Mouse (Mus musculus) lung, embryonic 16.5 days (tissue): ENCODE results near the gene Ssh3. TPM values are rescaled to one million over a fixed set of nuclear protein-coding genes. Genes with fewer than 3 reads are reported as not detected.

ENCODE experiments used
- ATAC-seq: fragments of 200-750 bp; cut with Nextera tagmentation; 2 replicates; pipeline ENCODE4 v1.8.0; 2017; ENCODE audit warnings: low read depth, mild to moderate bottlenecking, moderate library complexity
- H3K27ac ChIP-seq: fragments of 300-500 bp; sonication (generic); 2 replicates; pipeline ENCODE4 v1.5.1; 2014; ENCODE audit warnings: mild to moderate bottlenecking, control low read depth, low read length
- H3K27me3 ChIP-seq: fragments of 300-500 bp; sonication (generic); 2 replicates; pipeline ENCODE4 v1.6.1; 2014; ENCODE audit warnings: low read depth, low read length, mixed read lengths; ENCODE audit not compliant: control insufficient read depth, insufficient read depth
- H3K36me3 ChIP-seq: fragments of 300-500 bp; sonication (generic); 2 replicates; pipeline ENCODE4 v1.6.1; 2014; ENCODE audit warnings: low read length; ENCODE audit not compliant: control insufficient read depth, insufficient read depth
- H3K4me1 ChIP-seq: fragments of 300-500 bp; sonication (generic); replicated peaks from 2 replicates; pipeline ENCODE4 v1.6.1; 2014; ENCODE audit warnings: low read length, mixed read lengths; ENCODE audit not compliant: control insufficient read depth, insufficient read depth
- H3K4me2 ChIP-seq: fragments of 300-500 bp; sonication (generic); 2 replicates; pipeline ENCODE4 v1.6.1; 2014; ENCODE audit warnings: low read depth, low read length, control low read depth
- H3K4me3 ChIP-seq: fragments of 300-500 bp; sonication (generic); 2 replicates; pipeline ENCODE4 v1.5.1; 2014; ENCODE audit warnings: mild to moderate bottlenecking, low read length, control low read depth
- H3K9ac ChIP-seq: fragments of 300-500 bp; sonication (generic); 2 replicates; pipeline ENCODE4 v1.6.1; 2014; ENCODE audit warnings: low read length, control low read depth
- H3K9me3 ChIP-seq: fragments of 300-500 bp; sonication (generic); 2 replicates; pipeline ENCODE4 v1.6.1; 2016; ENCODE audit warnings: low read length; ENCODE audit not compliant: control insufficient read depth
- WGBS: fragments of 180-500 bp; shearing (Covaris S2); extraction: QIAGEN DNeasy Blood & Tissue Kit; methylation state at CpG from one replicate; pipeline ENCODE4 v1.1.7; 2014; 5-methylcytosine and 5-hydroxymethylcytosine counted together
- polyA plus RNA-seq: library from polyadenylated mRNA; unstranded; fragments of >200 nt; fragmentation: Nextera tagmentation; extraction: Ambion mirVana; gene quantifications from 2 replicates; pipeline ENCODE4 v1.2.1, GENCODE M21; 2015

Gene Ssh3
- polyA plus RNA-seq, 1 experiment from 2014 or later = 21.5 TPM

DNA sequence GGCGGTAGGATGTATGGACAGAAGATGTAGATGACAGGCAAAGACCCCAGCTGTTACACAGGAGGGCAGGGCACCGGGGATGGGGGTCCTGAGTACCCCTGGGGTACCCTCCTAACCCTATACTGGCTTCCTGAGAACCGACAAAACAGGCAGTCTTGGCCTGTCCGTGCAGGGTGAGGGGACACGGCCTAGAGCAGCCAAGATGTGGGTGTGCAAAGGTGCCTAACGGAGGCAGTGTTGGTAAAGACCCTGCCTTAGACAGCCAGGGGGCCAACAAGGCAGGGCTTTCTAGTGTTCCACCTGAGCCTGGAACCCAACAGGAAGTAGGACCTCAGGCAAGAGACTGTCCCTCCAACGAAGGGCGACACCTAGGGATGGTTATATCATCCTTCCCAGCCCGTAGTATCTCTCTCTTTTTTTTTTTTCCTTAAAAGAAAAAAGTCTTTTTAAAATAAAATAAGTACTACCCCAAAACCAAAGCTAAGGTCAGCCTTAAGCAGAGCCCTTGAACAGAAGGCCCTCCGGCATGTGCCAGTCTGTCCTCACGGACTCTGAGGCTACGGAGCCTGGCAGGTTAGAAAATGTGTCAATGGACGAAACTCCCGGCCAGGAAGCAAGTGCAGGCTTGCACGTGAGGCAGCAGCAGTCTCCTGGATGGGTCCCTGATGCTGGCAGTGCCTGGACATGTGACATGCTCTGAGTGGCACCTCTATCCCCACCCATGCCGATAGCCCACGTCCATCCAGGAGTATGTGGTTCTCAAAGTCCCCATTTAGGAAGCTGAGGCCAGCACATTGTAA lies 29.5 kb upstream of the Ssh3 start:
- Histone ChIP-seq H3K9me3 (no peaks in the 10 kb centered on the region), H3K4me3 (no peak overlapping the region), H3K27me3 (no peaks in the 10 kb centered on the region), H3K9ac (no peak overlapping the region), H3K27ac (no peak overlapping the region), H3K4me2 (no peak overlapping the region), H3K36me3 (no peaks in the 10 kb centered on the region), H3K4me1 (peaks cover 35% of the 10 kb centered on the region)
- WGBS = 86% methylated on average over 17 of the region's 17 CpGs
- no peak for ATAC-seq

DNA sequence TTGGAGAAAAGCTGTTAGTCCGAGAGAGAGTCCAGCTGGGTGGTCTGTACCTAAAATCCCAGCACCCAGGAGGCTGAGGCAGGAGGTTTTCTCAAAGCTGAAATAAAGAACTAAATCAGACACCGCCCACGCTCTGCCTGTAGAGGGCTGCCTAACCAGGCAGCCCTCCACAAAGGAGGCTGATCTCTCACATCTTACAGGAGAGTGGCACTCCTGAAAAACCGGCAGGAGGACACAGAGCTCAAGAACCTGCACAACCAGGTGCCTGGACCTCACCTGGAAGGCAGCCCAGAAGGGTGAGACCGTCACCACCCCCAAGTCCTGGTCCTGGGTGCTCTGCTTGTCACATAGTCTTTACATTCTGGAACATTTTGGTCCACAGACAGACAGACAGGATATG lies 28.9 kb upstream of the Ssh3 start:
- no peak overlapping the region for H3K9ac ChIP-seq
- H3K4me1 ChIP-seq = peaks cover 28% of the 10 kb centered on the region
- no peaks in the 10 kb centered on the region for H3K27me3 ChIP-seq
- no peaks in the 10 kb centered on the region for H3K9me3 ChIP-seq
- H3K36me3 ChIP-seq = no peaks in the 10 kb centered on the region
- no peak overlapping the region for H3K27ac ChIP-seq
- no peak; the same call in 1 of the 2 replicates for ATAC-seq
- no peak overlapping the region for H3K4me2 ChIP-seq
- no peak overlapping the region for H3K4me3 ChIP-seq
- WGBS = 74% methylated on average over 5 of the region's 5 CpGs

DNA sequence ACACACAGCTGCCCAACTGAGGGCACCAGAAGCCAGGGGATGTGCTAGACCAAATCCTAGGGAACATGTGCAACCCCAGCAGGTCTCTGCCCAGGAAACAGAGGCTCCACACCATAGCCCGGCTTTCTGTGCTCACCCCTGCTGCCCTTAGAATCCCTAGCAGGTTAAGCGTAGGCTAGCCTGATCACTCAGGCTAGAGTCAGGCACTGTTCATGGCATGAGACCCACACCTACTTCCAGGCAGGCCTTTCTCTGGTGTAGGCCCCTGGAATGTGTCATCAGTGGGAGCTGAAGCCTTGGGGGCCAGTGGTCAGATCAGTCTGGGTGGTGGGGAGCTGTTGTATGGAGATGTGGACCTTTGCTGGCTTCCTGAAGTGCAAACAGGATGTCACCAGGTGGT lies 27.6 kb upstream of the Ssh3 start:
- no peak for ATAC-seq
- H3K9ac ChIP-seq = no peak overlapping the region

DNA sequence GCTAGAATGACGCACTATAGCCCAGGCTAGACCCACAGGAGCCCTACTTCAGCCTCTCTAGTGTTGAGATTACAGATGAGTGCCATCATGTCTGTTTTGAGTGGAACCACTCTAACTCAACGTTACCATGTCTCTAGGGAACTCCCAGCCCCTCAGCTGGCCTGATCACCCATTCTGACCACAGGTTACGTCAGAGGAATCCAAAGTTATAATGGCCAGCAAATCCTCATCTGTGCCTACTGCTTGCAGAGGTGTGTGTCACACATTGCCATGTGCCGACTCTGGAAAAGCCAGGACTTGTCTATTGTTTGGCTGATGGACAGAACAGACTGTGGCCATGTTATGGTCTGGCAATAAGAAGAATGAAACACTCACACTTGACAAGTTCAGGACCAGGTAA lies 26.4 kb upstream of the Ssh3 start:
- Histone ChIP-seq H3K9me3 (no peaks in the 10 kb centered on the region), H3K27ac (no peak overlapping the region), H3K4me3 (no peak overlapping the region), H3K4me1 (peaks cover 4% of the 10 kb centered on the region), H3K27me3 (no peaks in the 10 kb centered on the region), H3K36me3 (peaks cover 20% of the 10 kb centered on the region), H3K9ac (no peak overlapping the region), H3K4me2 (no peak overlapping the region)
- ATAC-seq = no peak
- 80% methylated on average over 4 of the region's 4 CpGs for WGBS

More for the DNA sequence above, 27.6 kb upstream of the Ssh3 start:
- Histone ChIP-seq H3K4me3 (no peak overlapping the region), H3K27me3 (no peaks in the 10 kb centered on the region), H3K4me2 (no peak overlapping the region), H3K27ac (no peak overlapping the region), H3K9me3 (no peaks in the 10 kb centered on the region), H3K36me3 (peaks cover 9% of the 10 kb centered on the region), H3K4me1 (peaks cover 16% of the 10 kb centered on the region)
- WGBS = 76% methylated on average over 2 of the region's 2 CpGs

DNA sequence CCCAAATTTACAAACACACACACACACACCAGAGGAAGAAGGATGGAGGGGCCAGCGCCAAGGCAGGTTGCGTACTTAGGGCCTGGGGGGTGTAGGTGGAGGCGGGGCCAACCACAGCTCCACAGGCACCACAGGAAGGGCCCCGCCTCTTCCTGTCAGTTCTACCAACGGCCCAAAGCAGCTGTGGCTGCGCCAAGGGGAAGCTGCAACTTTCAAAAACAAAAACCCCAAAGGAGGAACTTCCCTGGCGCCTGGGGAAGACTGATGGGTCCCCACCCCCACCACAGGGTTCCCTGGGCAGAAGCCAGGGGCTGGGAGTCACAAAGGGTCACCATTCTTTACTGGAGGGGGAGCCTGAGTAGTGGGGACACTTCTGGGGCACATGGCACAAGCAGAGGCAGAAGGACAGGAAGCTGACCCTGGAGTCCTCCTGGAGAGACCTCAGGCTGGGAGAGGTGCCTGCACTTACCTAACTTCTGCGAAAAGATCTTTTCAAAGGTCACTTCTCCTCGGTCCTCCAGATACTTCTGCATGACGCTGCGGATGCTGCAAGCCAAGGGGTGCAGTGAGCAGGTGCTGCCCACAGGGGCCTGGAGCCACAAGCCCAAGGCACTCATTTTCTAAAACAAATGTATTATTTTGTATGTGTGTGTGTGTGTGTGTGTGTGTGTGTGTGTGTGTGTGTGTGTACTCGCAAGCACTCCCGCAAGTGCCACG lies 25.6 kb upstream of the Ssh3 start:
- 0 out of 2 replicates have a peak overlapping the region, but pooled peaks have one; percentile 6 for H3K9ac ChIP-seq
- no peak overlapping the region for H3K4me3 ChIP-seq
- peaks cover 28% of the 10 kb centered on the region for H3K36me3 ChIP-seq
- no peaks in the 10 kb centered on the region for H3K9me3 ChIP-seq
- H3K4me2 ChIP-seq = no peak overlapping the region
- H3K27me3 ChIP-seq = no peaks in the 10 kb centered on the region
- peak; percentile 77 for ATAC-seq
- peak overlapping the region; percentile 71 for H3K27ac ChIP-seq
- H3K4me1 ChIP-seq = no peaks in the 10 kb centered on the region; the same call in 1 of the 2 replicates
- WGBS = 58% methylated on average over 13 of the region's 14 CpGs

DNA sequence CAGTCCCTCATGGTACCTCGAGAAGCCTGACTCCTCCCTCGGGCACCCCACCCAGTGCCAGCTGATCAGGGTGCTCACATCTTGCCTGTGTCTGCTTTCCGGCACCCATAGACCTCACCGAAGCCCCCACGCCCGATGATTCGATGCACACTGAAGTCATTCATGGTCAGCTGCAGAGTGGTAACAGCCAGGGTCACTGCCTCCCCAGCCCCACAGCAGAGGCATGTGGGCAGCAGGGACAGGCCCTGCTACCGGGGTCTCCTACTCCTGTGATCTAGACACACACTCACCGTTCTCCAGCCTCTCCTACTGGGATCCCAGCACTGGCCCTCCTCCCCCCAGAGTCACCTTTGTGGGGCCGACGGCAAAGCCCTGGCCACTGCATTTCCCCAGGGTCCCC lies 22.2 kb upstream of the Ssh3 start:
- Histone ChIP-seq H3K4me1 (no peaks in the 10 kb centered on the region; the same call in 1 of the 2 replicates), H3K27me3 (no peaks in the 10 kb centered on the region), H3K36me3 (peaks cover 52% of the 10 kb centered on the region), H3K4me3 (no peak overlapping the region), H3K9me3 (no peaks in the 10 kb centered on the region; the same call in 1 of the 2 replicates), H3K27ac (no peak overlapping the region), H3K9ac (no peak overlapping the region), H3K4me2 (no peak overlapping the region)
- 86% methylated on average over 11 of the region's 11 CpGs for WGBS
- no peak for ATAC-seq

DNA sequence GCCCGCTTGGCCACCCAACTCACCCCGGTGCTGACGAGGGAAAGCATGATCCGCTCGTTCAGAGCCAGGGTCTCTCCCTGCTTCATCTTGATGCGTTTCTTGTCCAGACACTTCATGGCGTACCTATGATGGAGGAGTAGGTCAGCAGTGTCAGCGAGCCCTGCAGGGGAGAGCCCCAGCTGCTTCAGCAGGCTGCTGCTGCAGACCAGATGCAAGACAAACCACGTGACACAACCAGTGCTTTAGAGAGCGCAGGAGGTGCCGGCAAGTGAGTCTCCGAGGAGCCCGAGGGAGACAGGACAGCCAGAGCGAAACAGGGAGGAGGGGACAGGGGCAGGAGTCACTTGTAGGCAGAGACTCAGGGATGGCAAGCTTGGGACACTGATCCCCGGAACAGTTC lies 21.8 kb upstream of the Ssh3 start:
- 67% methylated on average over 15 of the region's 15 CpGs for WGBS
- Histone ChIP-seq H3K27ac (no peak overlapping the region), H3K4me1 (no peaks in the 10 kb centered on the region; the same call in 1 of the 2 replicates), H3K36me3 (peaks cover 56% of the 10 kb centered on the region), H3K27me3 (no peaks in the 10 kb centered on the region), H3K4me3 (no peak overlapping the region), H3K4me2 (no peak overlapping the region), H3K9ac (no peak overlapping the region), H3K9me3 (no peaks in the 10 kb centered on the region; the same call in 1 of the 2 replicates)
- ATAC-seq = no peak

DNA sequence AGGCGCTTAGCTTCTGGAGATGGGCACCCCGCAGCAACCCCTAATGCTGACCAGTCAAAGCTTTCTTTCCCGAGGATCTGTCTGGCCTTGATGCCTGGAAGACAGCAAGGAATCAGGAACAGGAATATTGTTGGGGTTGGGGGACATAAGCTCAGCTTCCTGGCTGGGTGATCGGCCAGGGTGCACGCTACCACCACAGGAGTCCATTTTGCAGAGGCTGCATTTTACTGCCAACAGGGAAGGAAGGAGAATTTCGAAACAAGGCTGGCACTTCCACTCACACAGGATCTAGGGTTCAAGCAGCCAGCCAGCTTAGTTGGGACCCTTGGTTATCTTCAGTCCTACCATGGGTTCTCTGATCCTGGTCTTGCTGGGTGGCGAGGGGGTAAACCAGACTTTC lies 14.7 kb upstream of the Ssh3 start:
- H3K9ac ChIP-seq = peak overlapping the region; percentile 66
- peaks cover 3% of the 10 kb centered on the region for H3K9me3 ChIP-seq
- H3K27me3 ChIP-seq = peaks cover 3% of the 10 kb centered on the region; the same call in 1 of the 2 replicates
- peaks cover 9% of the 10 kb centered on the region; the same call in 1 of the 2 replicates for H3K4me1 ChIP-seq
- peak overlapping the region; percentile 37; the same call in 1 of the 2 replicates for H3K27ac ChIP-seq
- peak overlapping the region; percentile 64 for H3K4me3 ChIP-seq
- H3K36me3 ChIP-seq = peaks cover 25% of the 10 kb centered on the region
- ATAC-seq = no peak
- WGBS = 47% methylated on average over 7 of the region's 7 CpGs
- H3K4me2 ChIP-seq = peak overlapping the region; percentile 85

DNA sequence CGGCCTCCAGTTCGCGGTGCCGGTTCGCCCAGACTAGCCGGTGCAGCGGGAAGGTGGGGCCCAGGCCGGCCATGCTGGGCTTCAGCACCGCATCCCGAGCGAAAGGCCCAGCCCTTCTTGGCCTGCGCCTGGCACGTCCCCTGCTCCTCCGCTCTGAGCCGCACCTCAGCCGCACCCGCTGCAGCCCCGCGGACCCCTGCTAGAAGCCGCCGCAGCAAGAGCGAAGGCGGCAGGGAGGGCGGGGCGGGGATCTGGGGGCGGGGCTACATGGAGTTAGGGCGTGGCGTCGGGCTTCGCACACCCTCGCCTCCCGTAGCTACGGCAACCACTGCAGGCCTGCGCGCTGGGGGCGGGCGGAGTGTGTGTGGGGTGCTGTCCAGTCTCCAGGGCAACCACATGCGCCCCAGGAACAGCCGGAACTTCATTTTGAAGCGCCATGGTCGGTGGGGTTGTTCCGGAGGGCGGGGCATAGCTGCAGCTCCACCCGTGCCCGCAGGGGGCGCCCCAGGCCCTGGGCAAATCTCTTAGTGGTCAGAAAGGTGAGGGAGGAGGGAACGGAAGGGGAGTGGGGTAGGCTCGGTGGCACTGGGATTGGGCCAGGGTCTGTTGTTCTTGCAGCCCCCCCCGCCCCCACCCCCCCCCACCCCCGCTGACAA lies 14.0 kb upstream of the Ssh3 start, which contains the start of gene Ankrd13d:
TSS of gene Ankrd13d (minus strand) at position 240 of the 656 bp plus-strand sequence.
- H3K4me2 ChIP-seq = peak within 1 kb of the TSS; percentile 85
- H3K4me3 ChIP-seq = peak within 1 kb of the TSS; percentile 64
- H3K9me3 ChIP-seq = peaks cover 3% of the 10 kb centered on the region
- H3K27ac ChIP-seq = peak within 1 kb of the TSS; percentile 37; the same call in 1 of the 2 replicates
- peaks cover 23% of the 10 kb centered on the region for H3K36me3 ChIP-seq
- peaks cover 3% of the 10 kb centered on the region; the same call in 1 of the 2 replicates for H3K27me3 ChIP-seq
- peak within 1 kb of the TSS; percentile 66 for H3K9ac ChIP-seq
- peaks cover 9% of the 10 kb centered on the region; the same call in 1 of the 2 replicates for H3K4me1 ChIP-seq
- WGBS = 0% methylated on average over 45 of the region's 50 CpGs
- peak; percentile 96 for ATAC-seq
